Mouse (Mus musculus) stomach, postnatal 0 days (tissue): ENCODE results near the gene Med13l. TPM values are rescaled to one million over a fixed set of nuclear protein-coding genes. Genes with fewer than 3 reads are reported as not detected.

Experiments used
- ATAC-seq: fragments of 200-750 bp; cut with Nextera tagmentation; 2 replicates; pipeline ENCODE4 v1.8.0; 2017; ENCODE audit not compliant: low FRiP score, low TSS enrichment
- DNase-seq: peaks from one replicate; pipeline ENCODE4 v3.0.0-alpha.2; 2016; ENCODE audit warnings: low spot score
- H3K27ac ChIP-seq: fragments of 300-500 bp; sonication (generic); replicated peaks from 2 replicates; pipeline ENCODE4 v1.5.1; 2014; ENCODE audit warnings: mild to moderate bottlenecking, control low read depth
- H3K27me3 ChIP-seq: fragments of 300-500 bp; sonication (generic); 2 replicates; pipeline ENCODE4 v1.6.1; 2014; ENCODE audit warnings: low read length; ENCODE audit not compliant: control insufficient read depth, insufficient read depth
- H3K36me3 ChIP-seq: fragments of 300-500 bp; sonication (generic); 2 replicates; pipeline ENCODE4 v1.6.1; 2014; ENCODE audit warnings: low read length, mixed read lengths; ENCODE audit not compliant: control insufficient read depth, insufficient read depth
- H3K4me1 ChIP-seq: fragments of 300-500 bp; sonication (generic); replicated peaks from 2 replicates; pipeline ENCODE4 v1.6.1; 2014; ENCODE audit warnings: antibody characterized with exemption; ENCODE audit not compliant: control insufficient read depth, insufficient read depth
- H3K4me2 ChIP-seq: fragments of 300-500 bp; sonication (generic); replicated peaks from 2 replicates; pipeline ENCODE4 v1.6.1; 2014; ENCODE audit warnings: low read depth, mild to moderate bottlenecking, control low read depth, moderate library complexity
- H3K4me3 ChIP-seq: fragments of 300-500 bp; sonication (generic); 2 replicates; pipeline ENCODE4 v1.5.1; 2014; ENCODE audit warnings: low read depth, low read length, control low read depth
- H3K9ac ChIP-seq: fragments of 300-500 bp; sonication (generic); 2 replicates; pipeline ENCODE4 v1.6.1; 2014; ENCODE audit warnings: mild to moderate bottlenecking, low read length, control low read depth, mixed read lengths
- H3K9me3 ChIP-seq: fragments of 300-500 bp; sonication (generic); 2 replicates; pipeline ENCODE4 v1.6.1; 2016; ENCODE audit warnings: low read length; ENCODE audit not compliant: control insufficient read depth
- CTCF ChIP-seq: IDR thresholded peaks from 2 replicates; pipeline ENCODE4 v1.5.1; 2016; ENCODE audit warnings: antibody characterized with exemption, low read depth, mild to moderate bottlenecking, moderate library complexity
- EP300 ChIP-seq: optimal IDR thresholded peaks from 2 replicates; pipeline ENCODE3; 2016; ENCODE audit warnings: antibody characterized with exemption
- WGBS: fragments of 180-500 bp; shearing (Covaris S2); extraction: QIAGEN DNeasy Blood & Tissue Kit; methylation state at CpG from one replicate; pipeline ENCODE4 v1.1.7; 2014; 5-methylcytosine and 5-hydroxymethylcytosine counted together
- polyA plus RNA-seq: library from polyadenylated mRNA; unstranded; fragments of >200 nt; fragmentation: Nextera tagmentation; extraction: Ambion mirVana; gene quantifications from 2 replicates; pipeline ENCODE4 v1.2.1, GENCODE M21; 2015

Med13l gene
- polyA plus RNA-seq, 1 experiment from 2014 or later, result 5.4 TPM

DNA sequence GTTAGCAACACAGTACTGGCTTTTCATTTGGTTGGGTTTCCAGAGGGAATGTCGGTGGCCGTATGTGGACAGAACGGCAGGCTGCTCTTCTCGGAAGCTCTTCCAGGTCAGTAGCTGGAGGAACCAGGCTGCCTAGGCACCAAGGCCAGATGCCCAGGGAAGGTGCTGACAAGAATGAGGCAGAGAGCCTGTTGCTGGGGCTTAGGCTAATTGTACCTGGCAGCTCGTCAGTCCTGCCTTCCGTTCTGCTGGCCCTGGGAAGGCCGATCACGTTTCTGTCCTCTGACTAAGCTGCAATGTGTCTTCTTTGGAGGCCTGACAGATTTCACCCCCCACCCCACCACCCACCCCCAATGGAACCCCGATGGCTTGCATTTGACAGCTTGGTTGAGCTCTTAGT is 251.9 kb downstream of the Med13l start:
- ATAC-seq (no peak), DNase-seq (no peak)
- H3K4me3 ChIP-seq, result no peak overlapping the region
- H3K4me2 ChIP-seq, result no peak overlapping the region
- 73% methylated on average over 9 of the region's 9 CpGs for WGBS
- no peak overlapping the region for H3K27ac ChIP-seq
- H3K27me3 ChIP-seq, result no peaks in the 10 kb centered on the region
- H3K4me1 ChIP-seq, result no peaks in the 10 kb centered on the region
- H3K9ac ChIP-seq, result no peak overlapping the region
- H3K9me3 ChIP-seq, result no peaks in the 10 kb centered on the region
- no peaks in the 10 kb centered on the region for H3K36me3 ChIP-seq
- TF ChIP-seq CTCF (no peak), EP300 (no peak)

DNA sequence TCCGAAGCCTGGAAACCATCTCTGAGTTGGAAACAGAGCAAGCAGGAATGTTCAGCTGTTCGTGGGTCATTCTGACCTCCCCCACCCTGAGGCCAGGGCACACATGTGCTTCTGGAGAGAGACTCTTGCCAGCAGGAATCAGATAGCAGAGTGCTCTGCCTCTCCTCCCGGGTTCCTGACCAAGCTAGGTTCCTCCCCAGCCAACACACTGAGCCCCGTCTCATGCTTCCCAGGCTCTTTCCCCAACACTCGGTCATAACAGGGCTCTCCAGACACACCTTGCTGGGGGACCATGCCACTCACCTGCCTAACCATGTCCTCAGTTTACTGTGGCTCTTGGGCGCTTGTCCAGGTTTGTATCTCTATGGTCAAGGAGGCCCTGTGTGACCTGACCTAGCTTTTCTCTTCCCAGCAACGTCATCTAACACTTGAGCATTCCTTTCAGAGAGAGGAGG is 252.5 kb downstream of the Med13l start:
- H3K4me3 ChIP-seq, result no peak overlapping the region
- TF ChIP-seq EP300, result no peak
- TF ChIP-seq CTCF, result no peak
- no peaks in the 10 kb centered on the region for H3K9me3 ChIP-seq
- WGBS, result 53% methylated on average over 7 of the region's 7 CpGs
- H3K27me3 ChIP-seq, result no peaks in the 10 kb centered on the region
- H3K9ac ChIP-seq, result no peak overlapping the region
- no peak for DNase-seq
- ATAC-seq, result peak; percentile 13; the same call in 1 of the 2 replicates
- no peak overlapping the region for H3K27ac ChIP-seq
- H3K4me2 ChIP-seq, result no peak overlapping the region
- no peaks in the 10 kb centered on the region for H3K4me1 ChIP-seq
- no peaks in the 10 kb centered on the region for H3K36me3 ChIP-seq

DNA sequence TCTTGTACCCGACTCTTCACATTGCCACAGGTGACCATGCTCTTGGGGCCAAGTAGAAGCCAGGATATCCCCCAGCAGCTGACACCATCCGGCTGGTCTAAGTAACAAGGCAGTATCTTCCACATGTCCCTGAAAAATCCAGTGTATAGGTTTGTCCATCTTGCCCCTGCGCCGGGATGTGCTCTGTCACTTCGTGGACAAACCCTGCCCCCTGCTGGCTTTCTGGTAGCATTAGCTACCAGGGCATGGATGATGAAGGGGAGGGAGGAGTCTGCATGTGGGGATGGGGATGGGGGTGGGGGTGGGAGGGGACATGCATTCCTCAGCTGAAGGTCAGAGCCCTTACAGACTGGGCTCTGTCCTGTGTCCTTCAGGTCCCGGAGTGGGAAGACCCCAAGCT is 253.6 kb downstream of the Med13l start:
- 51% methylated on average over 6 of the region's 6 CpGs for WGBS
- DNase-seq (peak; percentile 33), ATAC-seq (peak; percentile 15; the same call in 1 of the 2 replicates)
- Histone ChIP-seq H3K4me3 (no peak overlapping the region), H3K27me3 (no peaks in the 10 kb centered on the region), H3K9me3 (no peaks in the 10 kb centered on the region), H3K4me1 (no peaks in the 10 kb centered on the region), H3K36me3 (no peaks in the 10 kb centered on the region), H3K4me2 (no peak overlapping the region), H3K9ac (no peak overlapping the region), H3K27ac (no peak overlapping the region)
- no peak for TF ChIP-seq EP300
- peak; percentile 70 for TF ChIP-seq CTCF
